In genomic region chr12:11570160-11570559, GRCm38 (mm10) we compare ENCODE assay signal across 28 mouse cellular contexts.
DNase-seq lines count a peak whose midpoint lies in the region; ATAC-seq lines count a peak whose summit lies in the region.
"Had no signal": no experiment of that assay in that cellular context is flagged by ENCODE, and none has a peak within 500 bp of the region (broad histone marks: within the 10 kb centered on the region; RNA-seq: fewer than 3 reads in every experiment).

No protein-coding gene starts in this region.

- H3K4me2 ChIP-seq in hindbrain, embryonic 13.5 days: no peak overlapping the region
- no peak overlapping the region for H3K4me2 ChIP-seq in hindbrain, embryonic 16.5 days (ENCODE audit: low read length)
- H3K4me2 ChIP-seq in neural tube, embryonic 13.5 days: no peak overlapping the region
- H3K4me2 ChIP-seq in neural tube, embryonic 15.5 days: no peak overlapping the region
- H3K4me2 ChIP-seq: embryonic facial prominence, embryonic 13.5 days; embryonic facial prominence, embryonic 15.5 days; forebrain, embryonic 12.5 days had no signal

- no peaks in the 10 kb centered on the region for H3K9me3 ChIP-seq in hindbrain, embryonic 13.5 days
- no peaks in the 10 kb centered on the region for H3K9me3 ChIP-seq in hindbrain, embryonic 16.5 days (ENCODE audit: control insufficient read depth, low read length)
- H3K9me3 ChIP-seq in neural tube, embryonic 13.5 days: no peaks in the 10 kb centered on the region
- H3K9me3 ChIP-seq in neural tube, embryonic 15.5 days (replicated peaks): no peaks in the 10 kb centered on the region
- H3K9me3 ChIP-seq: embryonic facial prominence, embryonic 13.5 days; embryonic facial prominence, embryonic 15.5 days; forebrain, embryonic 10.5 days; forebrain, embryonic 12.5 days; G1E had no signal

- no peak for DNase-seq in adrenal gland, adult (ENCODE audit: inconsistent age in 2 of 2, low spot score in 1 of 2)
- DNase-seq: adrenal gland, adult 2 months; adrenal gland, postnatal 10 days; adrenal gland, postnatal 25 days; B cell, adult 2 months; cerebellum, adult 11 months; cerebellum, adult 18-20 months; cerebellum, adult 8-10 months; cerebellum, adult 9-11 months; cerebellum, postnatal 14 days; cerebellum, postnatal 36 days; embryo, embryonic 11 days had no signal

- no peak overlapping the region for H3K27ac ChIP-seq in hindbrain, embryonic 13.5 days
- H3K27ac ChIP-seq in hindbrain, embryonic 16.5 days (ENCODE audit: low read depth, low read length): no peak overlapping the region
- H3K27ac ChIP-seq in neural tube, embryonic 13.5 days (replicated peaks): no peak overlapping the region
- H3K27ac ChIP-seq in neural tube, embryonic 15.5 days (replicated peaks): no peak overlapping the region
- H3K27ac ChIP-seq: embryonic facial prominence, embryonic 13.5 days; embryonic facial prominence, embryonic 15.5 days; forebrain, embryonic 10.5 days; forebrain, embryonic 12.5 days had no signal

- H3K36me3 ChIP-seq in hindbrain, embryonic 13.5 days: no peaks in the 10 kb centered on the region
- no peaks in the 10 kb centered on the region for H3K36me3 ChIP-seq in hindbrain, embryonic 16.5 days (ENCODE audit: control insufficient read depth, insufficient read depth, low read length)
- no peaks in the 10 kb centered on the region for H3K36me3 ChIP-seq in neural tube, embryonic 13.5 days
- H3K36me3 ChIP-seq in neural tube, embryonic 15.5 days: no peaks in the 10 kb centered on the region
- H3K36me3 ChIP-seq: embryonic facial prominence, embryonic 13.5 days; embryonic facial prominence, embryonic 15.5 days; forebrain, embryonic 10.5 days; forebrain, embryonic 12.5 days; G1E had no signal

- H3K4me3 ChIP-seq in hindbrain, embryonic 13.5 days: no peak overlapping the region
- no peak overlapping the region for H3K4me3 ChIP-seq in hindbrain, embryonic 16.5 days (ENCODE audit: low read length)
- H3K4me3 ChIP-seq in neural tube, embryonic 13.5 days: no peak overlapping the region
- H3K4me3 ChIP-seq in neural tube, embryonic 15.5 days (replicated peaks): no peak overlapping the region
- H3K4me3 ChIP-seq: embryonic facial prominence, embryonic 13.5 days; embryonic facial prominence, embryonic 15.5 days; erythroblast, embryonic 14.5 days; forebrain, embryonic 10.5 days; forebrain, embryonic 12.5 days had no signal

- no peaks in the 10 kb centered on the region for H3K27me3 ChIP-seq in hindbrain, embryonic 13.5 days
- no peaks in the 10 kb centered on the region for H3K27me3 ChIP-seq in hindbrain, embryonic 16.5 days (replicated peaks; ENCODE audit: control insufficient read depth, insufficient read depth, low read length)
- no peaks in the 10 kb centered on the region for H3K27me3 ChIP-seq in neural tube, embryonic 13.5 days
- H3K27me3 ChIP-seq in neural tube, embryonic 15.5 days (replicated peaks): no peaks in the 10 kb centered on the region
- H3K27me3 ChIP-seq: CH12.LX; embryonic facial prominence, embryonic 13.5 days; embryonic facial prominence, embryonic 15.5 days; forebrain, embryonic 12.5 days had no signal

- H3K4me1 ChIP-seq in hindbrain, embryonic 13.5 days (replicated peaks): no peaks in the 10 kb centered on the region
- no peaks in the 10 kb centered on the region for H3K4me1 ChIP-seq in hindbrain, embryonic 16.5 days (ENCODE audit: control insufficient read depth, insufficient read depth, low read depth, low read length)
- no peaks in the 10 kb centered on the region for H3K4me1 ChIP-seq in neural tube, embryonic 13.5 days (replicated peaks)
- H3K4me1 ChIP-seq in neural tube, embryonic 15.5 days: no peaks in the 10 kb centered on the region
- H3K4me1 ChIP-seq: embryonic facial prominence, embryonic 13.5 days; embryonic facial prominence, embryonic 15.5 days; forebrain, embryonic 10.5 days; forebrain, embryonic 12.5 days had no signal

- WGBS in hindbrain, embryonic 13.5 days: 89% methylated on average over 1 of the region's 1 CpGs
- WGBS in hindbrain, embryonic 16.5 days: 98% methylated on average over 1 of the region's 1 CpGs
- WGBS in neural tube, embryonic 13.5 days: 83% methylated on average over 1 of the region's 1 CpGs
- WGBS in neural tube, embryonic 15.5 days: 83% methylated on average over 1 of the region's 1 CpGs

- no peak overlapping the region for H3K9ac ChIP-seq in hindbrain, embryonic 13.5 days
- no peak overlapping the region for H3K9ac ChIP-seq in hindbrain, embryonic 16.5 days (ENCODE audit: low read depth, low read length)
- no peak overlapping the region for H3K9ac ChIP-seq in neural tube, embryonic 13.5 days
- H3K9ac ChIP-seq in neural tube, embryonic 15.5 days (replicated peaks): no peak overlapping the region
- H3K9ac ChIP-seq: embryonic facial prominence, embryonic 13.5 days; embryonic facial prominence, embryonic 15.5 days; forebrain, embryonic 12.5 days had no signal

- ATAC-seq in hindbrain, embryonic 13.5 days (ENCODE audit: low FRiP score): 0 out of 2 replicates have a peak, but pooled peaks have one; percentile 36
- ATAC-seq in hindbrain, embryonic 16.5 days: no peak
- peak; percentile 69 for ATAC-seq in neural tube, embryonic 13.5 days (ENCODE audit: low read depth)
- peak; percentile 70 for ATAC-seq in neural tube, embryonic 15.5 days (ENCODE audit: low FRiP score)
- ATAC-seq: activated CD4-positive, CD25-positive, alpha-beta regulatory T cell, adult 4 months; CD4-positive, CD25-positive, alpha-beta regulatory T cell, adult 4 months; forebrain, embryonic 14.5 days; forebrain, embryonic 16.5 days; Patski had no signal
